Mouse (Mus musculus): Measurements from ENCODE around the gene Xab2.
"Not testable (repeated sequence)": the region's sequence is repeated elsewhere in the genome, so short reads cannot be mapped to it uniquely, and the experiment has no call there.

Gene Xab2

GRCm38 (mm10) chr8:3609046-3609815 lies 11.9 kb downstream of the Xab2 start:
- ATAC-seq (ENCODE audit: low TSS enrichment), result peak; percentile 6; the same call in 1 of the 2 replicates

- ATAC-seq (ENCODE audit: low TSS enrichment), result peak; percentile 21; the same call in 1 of the 2 replicates
These were observed 13.3 kb downstream of the Xab2 start for GRCm38 (mm10) chr8:3607822-3608221.

GRCm38 (mm10) chr8:3606593-3606992 lies 14.5 kb downstream of the Xab2 start:
- no peak for ATAC-seq (ENCODE audit: low TSS enrichment)

GRCm38 (mm10) chr8:3603439-3603838 lies 17.7 kb downstream of the Xab2 start:
- ATAC-seq (ENCODE audit: low TSS enrichment), result no peak

- no peak for ATAC-seq (ENCODE audit: low TSS enrichment)
These were observed 20.7 kb downstream of the Xab2 start for GRCm38 (mm10) chr8:3600401-3600800.

- no peak for ATAC-seq (ENCODE audit: low TSS enrichment)
These were observed 21.9 kb downstream of the Xab2 start for GRCm38 (mm10) chr8:3599219-3599618.

GRCm38 (mm10) chr8:3598054-3598453 lies 23.1 kb downstream of the Xab2 start:
- no peak for ATAC-seq (ENCODE audit: low TSS enrichment)

- no peak for ATAC-seq (ENCODE audit: low TSS enrichment)
These were observed 26.6 kb downstream of the Xab2 start for GRCm38 (mm10) chr8:3594466-3594865.

- peak; percentile 41; the same call in 1 of the 2 replicates for ATAC-seq (ENCODE audit: low TSS enrichment)
These were observed 27.6 kb downstream of the Xab2 start for GRCm38 (mm10) chr8:3593470-3593869.

- no peak; the same call in 1 of the 2 replicates for ATAC-seq (ENCODE audit: low TSS enrichment)
These were observed 32.9 kb downstream of the Xab2 start for GRCm38 (mm10) chr8:3588258-3588633.

- peak; percentile 91 for ATAC-seq (ENCODE audit: low TSS enrichment)
These were observed 33.5 kb downstream of the Xab2 start for GRCm38 (mm10) chr8:3587391-3588257.

- no peak for ATAC-seq (ENCODE audit: low TSS enrichment)
These were observed 34.1 kb downstream of the Xab2 start, which contains the start of gene Camsap3 for GRCm38 (mm10) chr8:3586993-3587390. Gene Camsap3 (plus strand): TSS chr8:3587293.

GRCm38 (mm10) chr8:3586452-3586851 lies 34.7 kb downstream of the Xab2 start:
- no peak for ATAC-seq (ENCODE audit: low TSS enrichment)

- not testable (repeated sequence) for ATAC-seq (ENCODE audit: low TSS enrichment)
These were observed 39.2 kb downstream of the Xab2 start for GRCm38 (mm10) chr8:3581961-3582360.

GRCm38 (mm10) chr8:3579390-3580364 lies 41.4 kb downstream of the Xab2 start:
- no peak for ATAC-seq (ENCODE audit: low TSS enrichment)

GRCm38 (mm10) chr8:3576211-3576960 lies 44.7 kb downstream of the Xab2 start:
- no peak for ATAC-seq (ENCODE audit: low TSS enrichment)

GRCm38 (mm10) chr8:3574546-3574945 lies 46.6 kb downstream of the Xab2 start:
- ATAC-seq (ENCODE audit: low TSS enrichment), result no peak

GRCm38 (mm10) chr8:3569784-3570183 lies 51.3 kb downstream of the Xab2 start:
- ATAC-seq (ENCODE audit: low TSS enrichment), result no peak

GRCm38 (mm10) chr8:3568378-3568777 lies 52.7 kb downstream of the Xab2 start:
- no peak for ATAC-seq (ENCODE audit: low TSS enrichment)

- no peak for ATAC-seq (ENCODE audit: low TSS enrichment)
These were observed 53.3 kb downstream of the Xab2 start, which contains the start of gene C330021F23Rik for GRCm38 (mm10) chr8:3567641-3568371. Gene C330021F23Rik (plus strand): TSS chr8:3567990.

Data from frontal cortex, adult (tissue).